Mouse (Mus musculus): ENCODE data around the gene Hdc. TPM values are rescaled to one million over a fixed set of nuclear protein-coding genes. Genes with fewer than 3 reads are reported as not detected.
"Not testable (repeated sequence)": the region's sequence is repeated elsewhere in the genome, so short reads cannot be mapped to it uniquely, and the experiment has no call there.

Hdc gene
- polyA plus RNA-seq, 1 experiment from 2014 or later, result 0.56 TPM

DNA sequence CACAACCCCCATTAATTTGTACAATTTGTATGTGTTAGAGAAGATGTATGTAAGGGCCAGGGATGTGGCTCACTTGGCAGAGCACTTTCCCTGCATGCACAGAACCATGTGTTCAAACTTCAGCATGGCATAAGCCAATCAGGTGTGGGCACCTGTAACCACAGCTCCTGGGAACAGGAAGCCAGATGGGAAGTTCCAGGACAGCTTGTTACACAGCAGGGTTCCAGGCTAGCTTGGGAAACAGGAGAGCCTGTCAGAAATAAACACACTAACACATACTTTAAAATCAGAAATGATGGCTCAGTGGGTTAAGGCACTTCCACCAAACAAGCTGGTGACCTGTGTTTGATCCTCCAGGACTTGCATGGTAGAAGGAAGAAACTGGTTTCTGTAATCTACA lies 4.0 kb upstream of the Hdc start:
- H3K4me3 ChIP-seq, result no peak overlapping the region
- no peak overlapping the region for H3K27ac ChIP-seq
- no peaks in the 10 kb centered on the region for H3K36me3 ChIP-seq
- ATAC-seq (ENCODE audit: low FRiP score, low read depth), result no peak
- no peaks in the 10 kb centered on the region for H3K27me3 ChIP-seq (replicated peaks)
- H3K4me2 ChIP-seq (replicated peaks), result no peak overlapping the region
- no peaks in the 10 kb centered on the region for H3K9me3 ChIP-seq
- H3K9ac ChIP-seq, result no peak overlapping the region
- no peaks in the 10 kb centered on the region for H3K4me1 ChIP-seq

DNA sequence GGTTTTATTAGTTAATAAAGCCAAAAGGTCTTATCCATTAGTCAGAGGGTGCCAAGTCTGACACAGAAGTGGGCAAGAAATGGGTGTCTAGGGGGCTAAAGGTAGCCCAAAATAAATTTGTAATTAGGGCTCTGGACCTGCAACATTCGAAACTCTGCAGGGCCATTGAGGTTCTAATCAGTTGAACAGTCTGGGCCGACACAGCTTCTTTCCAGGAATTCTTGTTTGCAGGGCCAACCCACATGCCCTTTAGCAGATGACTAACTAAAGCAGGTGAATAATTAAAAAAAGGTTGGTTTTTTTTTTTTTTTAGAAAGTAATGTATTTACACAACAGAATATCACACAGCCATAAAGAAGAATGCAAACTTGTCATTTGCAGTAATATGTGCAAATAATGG lies 3.4 kb upstream of the Hdc start:
- no peaks in the 10 kb centered on the region for H3K9me3 ChIP-seq
- ATAC-seq (ENCODE audit: low FRiP score, low read depth), result no peak
- 82% methylated on average over 2 of the region's 2 CpGs for WGBS

DNA sequence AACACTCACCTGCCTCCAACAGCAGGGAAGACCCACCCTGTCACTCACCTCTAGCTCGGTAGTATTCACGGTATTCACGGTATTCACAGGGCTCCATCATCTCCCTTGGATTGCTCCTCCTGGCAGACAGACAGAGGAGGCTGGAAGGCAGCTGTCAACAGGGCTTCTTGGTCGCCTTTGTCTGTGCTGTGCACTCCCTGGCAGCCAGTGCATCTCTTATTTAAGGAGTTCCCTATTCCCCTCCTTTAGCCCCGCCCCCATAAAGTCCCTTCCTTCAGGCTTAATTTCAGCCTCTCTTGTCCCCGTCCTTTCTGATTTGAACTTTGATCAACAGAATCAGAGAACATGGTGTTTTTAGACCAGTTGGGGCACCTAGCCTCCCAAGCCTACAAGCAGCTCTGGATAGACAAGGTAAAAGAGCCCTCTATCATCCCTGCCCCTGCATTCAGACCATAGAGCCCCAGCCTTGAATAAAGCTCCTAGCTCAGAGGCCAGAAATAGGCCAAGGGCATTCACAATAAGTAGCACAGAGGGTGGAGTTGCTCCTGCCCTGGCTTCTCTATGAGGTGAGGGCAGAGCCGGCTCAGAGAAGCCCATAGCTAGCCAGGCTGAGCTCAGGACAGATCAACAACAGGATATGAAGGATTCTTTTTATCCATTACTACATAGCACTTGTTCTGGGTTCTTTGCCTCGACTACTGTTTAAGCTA lies 474 bp downstream of the Hdc start:
- no peak overlapping the region for H3K9ac ChIP-seq
- no peak overlapping the region for H3K27ac ChIP-seq
- ATAC-seq (ENCODE audit: low FRiP score, low read depth), result no peak
- H3K9me3 ChIP-seq, result no peaks in the 10 kb centered on the region
- no peaks in the 10 kb centered on the region; the same call in 1 of the 2 replicates for H3K27me3 ChIP-seq (replicated peaks)
- no peaks in the 10 kb centered on the region for H3K36me3 ChIP-seq
- H3K4me2 ChIP-seq (replicated peaks), result no peak overlapping the region
- no peak overlapping the region for H3K4me3 ChIP-seq
- no peaks in the 10 kb centered on the region for H3K4me1 ChIP-seq
- WGBS, result 33% methylated on average over 8 of the region's 8 CpGs

More for the DNA sequence above, 3.4 kb upstream of the Hdc start:
- no peak overlapping the region for H3K4me3 ChIP-seq
- H3K27ac ChIP-seq, result no peak overlapping the region
- H3K4me2 ChIP-seq (replicated peaks), result no peak overlapping the region
- no peaks in the 10 kb centered on the region for H3K4me1 ChIP-seq
- no peaks in the 10 kb centered on the region; the same call in 1 of the 2 replicates for H3K27me3 ChIP-seq (replicated peaks)
- no peak overlapping the region for H3K9ac ChIP-seq
- H3K36me3 ChIP-seq, result no peaks in the 10 kb centered on the region

DNA sequence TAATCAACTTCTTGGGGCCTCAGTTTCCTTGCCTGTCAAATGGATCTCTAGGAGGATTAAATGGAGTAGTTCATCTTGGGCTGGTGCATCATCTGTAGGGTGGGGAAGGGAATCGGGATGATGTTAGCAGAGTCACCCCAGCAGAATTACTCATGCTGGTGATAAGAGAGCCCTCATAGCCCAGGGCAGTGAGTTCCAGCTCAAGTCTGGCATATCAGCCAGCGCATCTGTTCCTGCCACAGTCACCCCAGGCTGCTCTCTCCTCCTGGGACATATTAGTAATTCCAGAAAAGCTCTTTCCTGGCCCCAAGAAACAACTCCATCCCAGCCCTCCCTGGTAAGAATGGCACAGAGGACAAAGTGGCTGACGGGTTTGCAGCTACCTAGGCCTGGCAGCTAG lies 3.7 kb downstream of the Hdc start:
- no peak for ATAC-seq (ENCODE audit: low FRiP score, low read depth)
- Histone ChIP-seq H3K27me3 (replicated peaks) (no peaks in the 10 kb centered on the region; the same call in 1 of the 2 replicates), H3K4me1 (no peaks in the 10 kb centered on the region), H3K4me2 (replicated peaks) (no peak overlapping the region), H3K9ac (no peak overlapping the region), H3K27ac (no peak overlapping the region), H3K9me3 (no peaks in the 10 kb centered on the region), H3K4me3 (no peak overlapping the region), H3K36me3 (no peaks in the 10 kb centered on the region)
- WGBS, result 86% methylated on average over 3 of the region's 3 CpGs

DNA sequence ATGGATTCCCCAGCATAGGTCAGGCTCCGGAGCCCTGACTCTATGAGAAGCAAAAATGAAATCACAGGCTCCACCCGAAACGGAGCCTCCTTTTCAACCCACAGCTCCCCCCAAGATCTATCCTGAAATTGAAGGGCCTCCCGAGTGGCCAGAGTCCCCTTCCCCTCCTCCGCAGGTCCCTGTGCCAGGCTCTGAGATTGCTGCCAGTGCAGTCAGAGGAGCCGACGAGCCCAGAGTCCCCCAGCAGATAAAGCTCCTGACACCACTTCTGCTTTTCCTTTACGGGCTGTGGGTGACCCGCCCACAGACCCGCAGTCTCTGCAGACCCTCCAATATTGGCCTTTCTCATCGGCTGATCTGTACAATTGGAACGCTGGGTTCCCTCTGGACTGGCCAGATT lies 9.5 kb downstream of the Hdc start:
- not testable (repeated sequence) for H3K36me3 ChIP-seq; ATAC-seq (ENCODE audit: low FRiP score, low read depth); H3K4me1 ChIP-seq; H3K27ac ChIP-seq; H3K9me3 ChIP-seq; H3K27me3 ChIP-seq (replicated peaks); H3K4me3 ChIP-seq; H3K4me2 ChIP-seq (replicated peaks); H3K9ac ChIP-seq
- WGBS, result 79% methylated on average over 12 of the region's 12 CpGs

DNA sequence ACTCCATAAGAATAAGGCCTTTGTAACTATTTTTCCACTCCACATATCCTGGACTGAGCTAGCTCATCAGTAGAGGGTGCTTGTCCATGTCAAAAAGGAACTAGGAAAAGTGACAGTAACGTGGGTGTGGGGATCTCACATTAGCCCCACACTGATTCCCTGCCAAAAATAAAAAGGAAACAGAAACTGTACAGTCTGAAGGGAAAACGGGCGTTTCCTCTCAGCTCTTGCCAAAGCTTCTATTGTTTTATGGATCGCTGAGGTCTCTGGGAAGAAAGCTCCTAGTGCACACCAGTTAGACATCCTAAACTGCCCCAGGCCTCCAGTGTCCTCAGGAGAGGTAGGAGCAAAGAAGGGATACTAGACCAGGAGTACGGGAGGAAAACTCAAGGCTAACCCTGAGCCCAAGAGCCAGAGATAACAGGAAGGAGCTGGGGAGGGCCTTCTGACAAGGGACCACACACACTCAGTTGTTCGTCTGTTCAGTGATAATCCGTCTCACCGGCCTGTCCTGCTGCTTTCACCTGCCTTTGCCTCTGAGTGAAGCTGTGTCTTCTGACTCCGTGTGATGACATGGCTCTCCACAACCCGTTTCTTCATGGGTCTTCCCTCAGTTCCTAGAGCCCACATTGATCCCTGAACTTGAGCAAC lies 11.4 kb downstream of the Hdc start:
- Histone ChIP-seq H3K4me1 (no peaks in the 10 kb centered on the region), H3K9ac (no peak overlapping the region), H3K4me2 (replicated peaks) (no peak overlapping the region), H3K9me3 (no peaks in the 10 kb centered on the region), H3K27me3 (replicated peaks) (no peaks in the 10 kb centered on the region), H3K4me3 (no peak overlapping the region), H3K36me3 (no peaks in the 10 kb centered on the region), H3K27ac (no peak overlapping the region)
- WGBS, result 84% methylated on average over 10 of the region's 10 CpGs
- no peak for ATAC-seq (ENCODE audit: low FRiP score, low read depth)

DNA sequence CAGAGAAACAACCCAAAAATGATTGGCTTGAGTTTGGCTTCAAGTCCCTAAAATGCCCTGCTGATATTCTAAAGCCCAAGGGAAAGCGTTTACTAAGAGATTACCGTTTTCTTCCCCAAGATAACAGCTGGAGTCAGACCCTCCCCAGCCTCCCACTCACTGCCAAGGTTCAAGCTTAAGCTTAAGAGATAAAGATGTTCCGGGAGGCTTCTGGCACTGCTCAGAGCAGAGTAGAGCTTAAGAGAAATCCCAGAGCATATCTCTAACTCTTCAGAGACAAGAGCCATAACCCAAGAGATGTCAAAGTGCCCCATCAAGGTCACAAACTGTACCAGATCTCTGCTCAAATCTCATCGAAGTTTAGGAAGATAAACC lies 12.4 kb downstream of the Hdc start:
- Histone ChIP-seq H3K27ac (no peak overlapping the region), H3K27me3 (replicated peaks) (no peaks in the 10 kb centered on the region), H3K4me1 (no peaks in the 10 kb centered on the region), H3K36me3 (no peaks in the 10 kb centered on the region), H3K9ac (no peak overlapping the region), H3K4me2 (replicated peaks) (no peak overlapping the region), H3K9me3 (no peaks in the 10 kb centered on the region), H3K4me3 (no peak overlapping the region)
- 82% methylated on average over 4 of the region's 4 CpGs for WGBS
- ATAC-seq (ENCODE audit: low FRiP score, low read depth), result no peak

DNA sequence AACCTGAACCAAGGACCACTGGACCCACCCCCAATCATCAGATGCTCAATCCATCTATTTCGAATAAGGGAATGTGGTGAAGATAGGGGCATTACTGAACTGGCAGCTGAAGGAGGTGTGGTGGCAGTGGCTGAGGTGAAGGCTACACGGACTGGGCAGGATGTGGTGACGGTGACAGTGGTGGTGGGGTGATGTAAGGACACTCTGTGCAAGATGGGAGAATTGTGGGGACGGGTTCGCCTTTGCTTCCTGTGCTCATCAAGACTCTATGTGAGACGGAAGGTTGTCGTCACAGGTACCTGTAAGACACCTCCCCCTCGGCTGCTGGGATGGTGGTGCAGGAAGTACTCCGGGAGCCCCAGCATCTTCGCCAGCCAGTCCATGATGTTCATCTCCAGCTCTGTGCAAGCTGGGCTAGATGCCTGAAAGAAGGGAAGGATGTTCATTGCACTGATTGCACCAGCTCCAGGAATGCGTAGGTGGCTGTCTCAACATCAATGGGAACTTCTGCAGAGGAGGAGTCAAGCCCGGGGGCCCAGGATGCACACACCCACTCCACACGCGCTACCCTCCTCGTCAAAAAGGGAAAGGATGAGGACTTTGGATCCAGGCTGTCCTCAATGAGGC lies 12.9 kb downstream of the Hdc start:
- ATAC-seq (ENCODE audit: low FRiP score, low read depth), result no peak
- WGBS, result 89% methylated on average over 15 of the region's 15 CpGs
- H3K4me2 ChIP-seq (replicated peaks), result no peak overlapping the region
- no peak overlapping the region for H3K9ac ChIP-seq
- no peak overlapping the region for H3K4me3 ChIP-seq
- no peaks in the 10 kb centered on the region for H3K27me3 ChIP-seq (replicated peaks)
- no peak overlapping the region for H3K27ac ChIP-seq
- no peaks in the 10 kb centered on the region for H3K4me1 ChIP-seq
- no peaks in the 10 kb centered on the region for H3K36me3 ChIP-seq
- H3K9me3 ChIP-seq, result no peaks in the 10 kb centered on the region

DNA sequence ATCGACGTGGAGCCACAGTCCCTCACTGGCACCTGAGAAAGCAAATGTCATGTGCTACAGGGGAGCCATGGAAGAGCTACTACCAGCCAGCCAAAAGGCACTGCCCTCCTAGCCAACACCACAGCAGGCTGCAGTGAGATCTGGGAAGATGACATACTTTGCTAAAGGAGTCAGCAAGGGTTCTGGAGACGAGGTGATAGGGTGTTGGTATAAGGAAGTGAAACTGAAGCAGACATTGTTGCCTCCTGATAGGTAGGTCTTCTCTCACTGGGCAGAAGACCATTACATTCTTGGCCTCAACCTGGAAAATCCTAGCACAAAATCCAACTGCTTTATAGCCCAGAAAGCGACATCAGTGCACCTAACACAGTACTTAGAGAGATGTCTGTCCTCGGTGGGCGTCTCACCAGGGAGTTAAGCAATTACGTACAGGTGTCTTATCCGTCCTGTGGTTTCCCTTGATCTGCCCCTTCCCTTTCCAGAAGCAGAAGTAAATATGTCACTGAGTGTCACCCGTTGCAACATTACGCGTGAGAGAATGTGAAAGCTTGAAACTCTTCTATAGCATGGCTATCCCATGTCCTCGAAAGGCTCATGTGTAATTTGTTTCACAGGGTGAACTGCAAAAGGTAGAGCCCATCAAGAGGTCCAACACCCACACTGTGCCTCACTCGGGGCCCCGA lies 17.0 kb downstream of the Hdc start:
- ATAC-seq (ENCODE audit: low FRiP score, low read depth), result no peak
- H3K27ac ChIP-seq, result no peak overlapping the region
- no peak overlapping the region for H3K9ac ChIP-seq
- no peaks in the 10 kb centered on the region for H3K9me3 ChIP-seq
- no peak overlapping the region for H3K4me2 ChIP-seq (replicated peaks)
- H3K4me3 ChIP-seq, result no peak overlapping the region
- H3K27me3 ChIP-seq (replicated peaks), result no peaks in the 10 kb centered on the region
- H3K4me1 ChIP-seq, result no peaks in the 10 kb centered on the region
- 86% methylated on average over 14 of the region's 14 CpGs for whole genome bisulfite sequencing
- no peaks in the 10 kb centered on the region for H3K36me3 ChIP-seq

DNA sequence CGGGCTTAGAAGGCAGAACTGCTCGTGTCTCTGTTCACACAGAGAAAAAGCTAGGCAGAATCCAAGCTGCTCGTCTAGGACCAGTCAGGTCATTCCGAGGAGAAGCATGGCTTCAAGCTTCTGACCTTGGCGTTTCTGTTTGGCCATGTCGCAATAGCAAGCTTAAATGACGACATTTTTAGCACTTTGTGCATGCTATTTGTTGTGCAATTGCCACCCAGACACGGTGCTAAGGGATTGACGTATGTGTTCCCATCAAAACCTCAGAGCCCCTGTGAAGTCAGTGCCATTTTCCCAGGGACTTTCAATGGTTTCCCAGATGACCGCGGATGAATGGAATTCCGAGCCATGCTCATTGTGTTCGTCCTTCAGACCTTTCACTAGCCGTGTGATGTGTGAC lies 18.6 kb downstream of the Hdc start:
- H3K27me3 ChIP-seq (replicated peaks), result no peaks in the 10 kb centered on the region

DNA sequence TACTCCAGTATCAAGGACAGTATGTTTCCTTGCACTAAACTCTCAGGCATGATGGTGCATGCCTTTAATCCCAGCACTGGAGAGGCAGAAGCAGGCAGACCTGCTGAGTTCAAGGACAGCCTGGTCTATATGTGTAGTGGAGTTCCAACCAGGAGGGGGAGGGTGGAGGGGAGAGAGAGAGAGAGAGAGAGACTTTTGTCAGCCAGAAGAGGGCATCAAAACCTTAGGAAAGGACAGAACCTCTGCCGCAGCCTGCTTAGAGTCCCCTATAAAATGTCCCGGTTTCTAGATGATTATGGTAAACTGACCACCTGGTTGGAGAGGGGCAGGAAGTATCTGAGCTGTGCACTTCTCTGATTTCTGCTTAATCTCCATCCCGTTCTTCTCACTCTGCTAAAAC lies 20.1 kb downstream of the Hdc start:
- ATAC-seq (ENCODE audit: low FRiP score, low read depth), result no peak
- no peak overlapping the region for H3K27ac ChIP-seq
- H3K9me3 ChIP-seq, result no peaks in the 10 kb centered on the region
- H3K4me1 ChIP-seq, result no peaks in the 10 kb centered on the region
- no peak overlapping the region for H3K4me2 ChIP-seq (replicated peaks)
- H3K9ac ChIP-seq, result no peak overlapping the region
- no peaks in the 10 kb centered on the region for H3K36me3 ChIP-seq
- 12% methylated on average over 3 of the region's 3 CpGs for WGBS
- no peak overlapping the region for H3K4me3 ChIP-seq
- no peaks in the 10 kb centered on the region for H3K27me3 ChIP-seq (replicated peaks)

More for the DNA sequence above, 18.6 kb downstream of the Hdc start:
- Histone ChIP-seq H3K27ac (no peak overlapping the region), H3K9ac (no peak overlapping the region), H3K4me2 (replicated peaks) (no peak overlapping the region), H3K9me3 (no peaks in the 10 kb centered on the region), H3K4me1 (no peaks in the 10 kb centered on the region), H3K36me3 (no peaks in the 10 kb centered on the region), H3K4me3 (no peak overlapping the region)
- no peak for ATAC-seq (ENCODE audit: low FRiP score, low read depth)
- WGBS, result 79% methylated on average over 14 of the region's 14 CpGs

DNA sequence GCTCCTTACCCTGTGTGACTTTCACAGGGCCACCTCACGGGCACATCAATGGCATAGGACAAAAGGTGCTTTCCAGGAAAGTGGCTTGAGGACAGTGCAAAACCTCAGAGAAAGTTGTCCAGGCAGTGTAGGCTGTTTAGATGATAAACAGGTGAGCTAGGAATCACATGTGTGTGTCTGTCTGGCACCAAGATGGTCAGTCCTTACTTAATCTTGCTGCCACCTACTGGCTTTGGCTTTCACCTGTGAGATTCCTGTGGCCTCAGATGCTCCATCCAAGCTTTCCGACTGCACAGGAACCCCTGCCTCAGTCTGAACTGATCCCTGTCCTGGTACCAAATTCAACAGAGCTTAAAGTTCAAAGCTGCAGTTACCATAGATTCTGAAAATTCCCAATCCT lies 20.7 kb downstream of the Hdc start:
- no peaks in the 10 kb centered on the region for H3K9me3 ChIP-seq
- H3K4me1 ChIP-seq, result no peaks in the 10 kb centered on the region
- WGBS, result 74% methylated on average over 2 of the region's 2 CpGs
- no peak overlapping the region for H3K27ac ChIP-seq
- H3K4me3 ChIP-seq, result no peak overlapping the region
- no peak overlapping the region for H3K4me2 ChIP-seq (replicated peaks)
- ATAC-seq (ENCODE audit: low FRiP score, low read depth), result no peak
- no peak overlapping the region for H3K9ac ChIP-seq
- no peaks in the 10 kb centered on the region for H3K27me3 ChIP-seq (replicated peaks)
- no peaks in the 10 kb centered on the region for H3K36me3 ChIP-seq

All from neural tube, embryonic 12.5 days (tissue).